Mouse (Mus musculus): ENCODE measurements around the gene Map10. TPM values are rescaled to one million over a fixed set of nuclear protein-coding genes. Genes with fewer than 3 reads are reported as not detected.

The Map10 gene
- 6.7 and 6.8 TPM in 2 replicates for polyA plus RNA-seq (2015; fragmentation: Nextera tagmentation; extraction: Ambion mirVana)

DNA sequence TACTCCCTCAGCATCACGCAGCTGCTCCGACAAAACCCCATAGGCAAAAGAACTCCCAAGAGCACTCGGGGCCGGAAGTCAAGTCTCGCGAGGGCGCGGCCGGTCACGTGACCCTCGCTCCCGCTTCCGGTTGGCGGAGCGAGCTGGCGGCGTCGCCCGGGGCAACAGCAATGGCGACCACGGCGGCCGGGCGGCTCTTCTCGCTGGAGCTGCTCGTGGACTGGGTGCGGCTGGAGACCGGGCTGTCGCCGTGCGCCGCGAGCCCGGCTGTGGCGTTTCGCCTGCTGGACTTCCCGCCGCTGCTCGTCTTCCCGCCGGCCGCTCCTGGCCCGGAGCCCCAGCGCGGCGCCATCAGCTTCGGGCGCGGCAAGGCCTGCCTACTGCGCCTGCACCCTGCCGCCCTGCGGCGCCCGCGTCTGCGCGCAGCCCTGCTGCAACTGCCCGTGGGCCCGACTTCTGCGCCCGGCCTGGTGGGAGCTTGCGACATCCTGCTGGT, at the start of gene Map10:
Gene Map10 (plus strand): TSS at position 119 of the 496 bp plus-strand sequence.
- H3K4me1 ChIP-seq, result peaks cover 25% of the 10 kb centered on the region
- H3K27ac ChIP-seq, result 0 out of 2 replicates have a peak within 1 kb of the TSS, but pooled peaks have one; percentile 10
- H3K4me2 ChIP-seq, result peak within 1 kb of the TSS; percentile 91
- peaks cover 15% of the 10 kb centered on the region for H3K36me3 ChIP-seq
- peak within 1 kb of the TSS; percentile 52 for H3K4me3 ChIP-seq
- H3K9ac ChIP-seq, result peak within 1 kb of the TSS; percentile 55
- 3% methylated on average over 60 of the region's 62 CpGs for WGBS
- peak; percentile 80 for ATAC-seq (ENCODE audit: borderline replicate concordance, extremely low read depth, low FRiP score, low TSS enrichment)
- peaks cover 21% of the 10 kb centered on the region for H3K9me3 ChIP-seq
- no peaks in the 10 kb centered on the region for H3K27me3 ChIP-seq

DNA sequence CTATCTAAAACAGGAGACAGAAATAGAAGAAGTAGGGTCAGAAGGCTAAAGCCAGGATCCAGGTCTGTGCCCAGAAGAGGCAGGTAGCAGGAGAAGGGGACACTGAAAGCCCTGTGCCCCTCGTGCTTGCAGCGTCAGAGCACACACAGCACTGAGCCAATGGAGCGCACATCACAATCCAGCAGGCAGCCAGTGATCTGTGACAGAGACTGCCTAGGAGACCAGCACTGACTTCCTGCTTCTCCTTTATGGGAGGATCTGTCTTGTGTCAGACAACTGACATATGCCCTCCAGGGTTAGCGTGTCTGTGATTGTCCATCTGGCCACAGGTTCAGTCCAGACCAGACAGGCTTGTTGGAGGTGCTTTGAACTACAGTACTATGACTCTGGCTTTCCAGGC, 49.3 kb upstream of the Map10 start:
- WGBS, result 74% methylated on average over 4 of the region's 4 CpGs
- H3K27me3 ChIP-seq, result no peaks in the 10 kb centered on the region
- H3K4me3 ChIP-seq, result no peak overlapping the region
- no peak overlapping the region for H3K4me2 ChIP-seq
- H3K9me3 ChIP-seq, result no peaks in the 10 kb centered on the region
- no peak overlapping the region for H3K27ac ChIP-seq
- no peaks in the 10 kb centered on the region for H3K36me3 ChIP-seq
- no peak for ATAC-seq (ENCODE audit: borderline replicate concordance, extremely low read depth, low FRiP score, low TSS enrichment)
- no peak overlapping the region for H3K9ac ChIP-seq
- peaks cover 34% of the 10 kb centered on the region for H3K4me1 ChIP-seq

DNA sequence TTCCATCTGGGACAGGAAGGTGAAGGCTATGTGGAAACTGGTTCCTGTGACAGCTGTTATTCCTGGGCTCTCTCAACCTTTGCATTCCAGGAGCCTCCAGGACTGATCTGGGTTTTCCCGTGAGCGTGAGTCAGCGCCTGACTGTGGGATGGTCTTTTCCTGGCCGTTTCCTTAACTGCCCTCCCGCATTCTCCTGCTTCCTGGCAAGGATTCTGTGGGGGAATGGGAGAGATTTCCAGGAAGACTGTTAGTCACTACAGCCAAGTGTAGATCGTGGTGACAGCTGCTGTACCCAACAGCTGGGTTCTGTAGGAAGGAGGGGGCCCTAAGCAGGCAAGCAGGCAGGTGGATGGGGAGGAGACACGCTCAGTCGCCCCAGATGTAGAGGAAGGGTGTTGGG, 45.3 kb upstream of the Map10 start:
- no peak overlapping the region for H3K9ac ChIP-seq
- no peak for ATAC-seq (ENCODE audit: borderline replicate concordance, extremely low read depth, low FRiP score, low TSS enrichment)
- H3K4me2 ChIP-seq, result no peak overlapping the region
- no peaks in the 10 kb centered on the region for H3K9me3 ChIP-seq
- H3K27ac ChIP-seq, result no peak overlapping the region
- no peaks in the 10 kb centered on the region for H3K27me3 ChIP-seq
- 41% methylated on average over 8 of the region's 8 CpGs for WGBS
- no peak overlapping the region for H3K4me3 ChIP-seq
- H3K36me3 ChIP-seq, result no peaks in the 10 kb centered on the region
- peaks cover 18% of the 10 kb centered on the region for H3K4me1 ChIP-seq

DNA sequence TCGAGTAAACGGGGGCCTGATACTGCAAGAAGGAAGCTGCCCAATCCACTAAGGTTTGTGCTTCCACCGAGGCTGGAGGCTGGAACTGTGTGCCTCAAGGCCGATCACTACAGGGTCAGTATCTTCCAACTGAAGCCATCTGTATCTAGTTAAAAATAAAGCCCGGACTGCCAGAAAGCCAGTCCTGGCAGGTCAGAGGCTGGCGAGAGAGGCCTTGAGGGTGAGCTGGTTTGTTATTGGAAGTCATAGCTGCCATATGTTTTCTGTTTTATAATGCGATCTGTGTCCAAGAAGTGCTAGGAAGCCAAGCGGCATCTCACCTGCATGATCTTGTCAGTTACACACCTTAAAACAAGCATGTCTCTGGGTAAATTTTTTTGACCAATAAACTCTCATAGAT, 43.2 kb upstream of the Map10 start:
- WGBS, result 88% methylated on average over 8 of the region's 8 CpGs
- Histone ChIP-seq H3K4me2 (no peak overlapping the region), H3K4me1 (0 out of 2 replicates have a peak, but pooled peaks cover 3% of the 10 kb centered on the region), H3K9me3 (no peaks in the 10 kb centered on the region), H3K4me3 (no peak overlapping the region), H3K27ac (no peak overlapping the region), H3K36me3 (no peaks in the 10 kb centered on the region), H3K9ac (no peak overlapping the region), H3K27me3 (no peaks in the 10 kb centered on the region)
- ATAC-seq (ENCODE audit: borderline replicate concordance, extremely low read depth, low FRiP score, low TSS enrichment), result no peak

DNA sequence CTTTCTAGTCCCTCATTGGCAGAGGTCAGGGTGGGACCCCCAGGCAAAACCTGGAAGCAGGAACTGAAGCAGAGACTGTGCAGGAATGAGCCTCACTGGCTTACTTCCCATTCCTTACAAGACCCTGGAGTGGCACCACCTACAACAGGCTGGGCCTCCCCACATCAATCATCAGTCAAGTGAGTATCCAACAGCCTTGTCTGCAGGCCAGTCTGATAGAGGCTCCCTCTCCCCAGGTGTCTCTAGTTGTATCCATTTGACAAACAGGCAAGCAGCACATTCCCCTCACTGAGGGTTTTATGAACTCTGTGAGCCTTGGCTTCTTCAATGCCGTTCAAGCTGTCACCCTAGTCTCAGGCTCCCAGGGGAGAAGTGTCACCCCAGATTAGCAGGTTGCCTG, 40.8 kb upstream of the Map10 start:
- 87% methylated on average over 1 of the region's 1 CpGs for WGBS
- no peak overlapping the region for H3K4me2 ChIP-seq
- H3K27me3 ChIP-seq, result no peaks in the 10 kb centered on the region
- 0 out of 2 replicates have a peak, but pooled peaks cover 2% of the 10 kb centered on the region for H3K4me1 ChIP-seq
- H3K36me3 ChIP-seq, result no peaks in the 10 kb centered on the region
- no peak overlapping the region for H3K9ac ChIP-seq
- H3K4me3 ChIP-seq, result no peak overlapping the region
- H3K27ac ChIP-seq, result no peak overlapping the region
- H3K9me3 ChIP-seq, result no peaks in the 10 kb centered on the region
- ATAC-seq (ENCODE audit: borderline replicate concordance, extremely low read depth, low FRiP score, low TSS enrichment), result no peak

DNA sequence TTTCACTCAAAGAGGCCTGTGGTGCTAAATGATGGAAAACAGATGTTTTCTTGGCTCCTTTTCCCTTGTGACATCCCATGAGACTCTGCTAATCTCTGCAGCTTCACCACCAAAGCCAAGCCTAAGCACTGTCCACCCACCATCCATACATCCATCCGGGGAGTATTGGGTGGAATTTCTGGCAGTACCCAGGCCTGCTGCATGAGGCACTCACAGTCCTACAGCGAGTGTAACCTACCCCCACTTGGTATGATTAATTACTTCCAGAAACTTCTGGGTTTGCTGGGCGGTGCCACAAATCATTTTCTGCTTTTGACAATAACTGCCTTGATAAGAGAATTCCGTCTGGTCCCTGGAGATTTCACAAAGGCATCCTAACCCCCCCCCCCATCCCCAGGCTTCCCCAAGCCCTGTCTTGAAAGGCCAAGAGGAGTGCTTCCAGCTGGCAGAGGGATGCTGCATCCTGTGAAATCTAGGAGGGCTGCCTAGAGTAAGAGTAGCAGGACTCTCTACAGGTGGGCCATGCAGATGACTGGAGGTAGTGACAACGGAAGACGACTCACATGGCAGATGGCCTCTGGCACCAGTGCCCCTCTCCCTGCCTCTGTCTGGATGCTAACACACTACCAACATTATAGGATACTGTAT, 31.1 kb upstream of the Map10 start:
- WGBS, result 57% methylated on average over 6 of the region's 6 CpGs
- peak; percentile 62 for ATAC-seq (ENCODE audit: borderline replicate concordance, extremely low read depth, low FRiP score, low TSS enrichment)

DNA sequence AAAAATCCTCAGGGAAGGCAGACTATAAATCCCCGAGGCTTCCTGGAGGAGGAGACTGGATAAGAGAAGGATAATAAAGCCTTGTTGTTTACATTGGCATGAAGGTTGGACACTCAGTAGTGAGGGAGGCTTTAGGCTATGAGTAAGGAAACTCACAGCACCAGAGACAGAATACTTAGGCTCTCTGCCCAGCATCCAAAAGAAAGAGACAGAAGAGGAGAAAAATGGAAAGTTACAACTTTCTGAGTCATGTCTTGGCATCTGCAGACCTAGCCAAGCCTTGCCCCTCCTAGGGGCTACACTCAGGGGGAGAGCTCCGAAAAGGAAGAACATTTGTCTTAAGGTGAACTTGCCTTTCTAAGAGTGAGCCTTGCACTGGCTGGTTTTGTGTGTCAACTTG, 30.0 kb upstream of the Map10 start:
- H3K36me3 ChIP-seq, result no peaks in the 10 kb centered on the region
- ATAC-seq (ENCODE audit: borderline replicate concordance, extremely low read depth, low FRiP score, low TSS enrichment), result no peak
- H3K9me3 ChIP-seq, result no peaks in the 10 kb centered on the region
- no peaks in the 10 kb centered on the region for H3K27me3 ChIP-seq
- H3K9ac ChIP-seq, result no peak overlapping the region
- H3K4me2 ChIP-seq, result no peak overlapping the region
- H3K4me3 ChIP-seq, result no peak overlapping the region
- peaks cover 12% of the 10 kb centered on the region; the same call in 1 of the 2 replicates for H3K4me1 ChIP-seq
- H3K27ac ChIP-seq, result no peak overlapping the region
- WGBS, result 70% methylated on average over 2 of the region's 2 CpGs

More for the DNA sequence above, 31.1 kb upstream of the Map10 start:
- Histone ChIP-seq H3K27me3 (no peaks in the 10 kb centered on the region), H3K4me2 (no peak overlapping the region), H3K27ac (no peak overlapping the region), H3K4me3 (no peak overlapping the region), H3K36me3 (no peaks in the 10 kb centered on the region), H3K4me1 (peaks cover 12% of the 10 kb centered on the region; the same call in 1 of the 2 replicates), H3K9ac (no peak overlapping the region), H3K9me3 (no peaks in the 10 kb centered on the region)

DNA sequence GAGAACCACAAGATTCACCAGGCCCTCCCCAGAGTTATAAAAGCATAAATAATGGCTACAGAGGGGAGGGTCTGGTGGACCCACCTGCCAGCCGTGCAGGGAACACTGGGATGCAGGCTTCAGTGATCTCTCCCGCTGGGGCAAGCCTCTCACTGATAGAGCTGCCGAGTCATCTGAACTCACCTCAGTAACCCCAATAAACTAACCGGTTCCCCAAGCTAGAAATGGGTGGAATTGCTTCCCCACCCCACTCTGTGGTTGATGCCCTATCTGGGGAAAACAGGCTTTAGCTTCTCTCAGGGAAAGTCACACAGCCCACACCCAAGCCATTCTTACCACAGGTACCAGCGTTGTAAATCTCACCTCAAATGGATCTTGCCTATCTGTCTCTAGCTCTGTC, 28.9 kb upstream of the Map10 start:
- H3K4me1 ChIP-seq, result peaks cover 18% of the 10 kb centered on the region; the same call in 1 of the 2 replicates
- ATAC-seq (ENCODE audit: borderline replicate concordance, extremely low read depth, low FRiP score, low TSS enrichment), result no peak
- WGBS, result 78% methylated on average over 5 of the region's 5 CpGs

DNA sequence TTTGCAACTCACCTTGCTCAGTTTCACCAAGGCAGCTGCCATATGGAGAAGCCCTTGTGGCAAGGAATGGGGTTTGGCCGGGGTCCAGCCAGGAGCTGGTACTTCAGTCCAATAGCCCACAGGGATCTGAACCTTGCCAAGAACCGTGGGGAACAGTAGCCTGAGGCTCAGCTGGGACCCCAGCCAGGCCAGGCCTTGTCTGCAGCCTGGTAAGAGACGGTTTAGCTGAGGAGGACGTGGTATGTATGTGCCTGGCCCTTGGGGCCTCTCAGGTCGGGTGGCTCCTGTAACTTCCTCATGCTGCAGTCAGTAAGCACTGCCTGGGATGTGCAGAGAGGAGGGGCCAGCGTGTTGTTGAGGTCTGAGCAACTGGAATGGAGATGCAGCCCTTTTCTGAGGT, 27.8 kb upstream of the Map10 start:
- peaks cover 18% of the 10 kb centered on the region; the same call in 1 of the 2 replicates for H3K4me1 ChIP-seq
- H3K9ac ChIP-seq, result no peak overlapping the region
- 27% methylated on average over 6 of the region's 6 CpGs for whole genome bisulfite sequencing
- no peaks in the 10 kb centered on the region for H3K27me3 ChIP-seq
- H3K27ac ChIP-seq, result no peak overlapping the region
- no peaks in the 10 kb centered on the region for H3K9me3 ChIP-seq
- H3K4me2 ChIP-seq, result no peak overlapping the region
- H3K4me3 ChIP-seq, result no peak overlapping the region
- no peaks in the 10 kb centered on the region for H3K36me3 ChIP-seq
- ATAC-seq (ENCODE audit: borderline replicate concordance, extremely low read depth, low FRiP score, low TSS enrichment), result no peak

More for the DNA sequence above, 28.9 kb upstream of the Map10 start:
- no peak overlapping the region for H3K4me3 ChIP-seq
- no peak overlapping the region for H3K27ac ChIP-seq
- no peak overlapping the region for H3K4me2 ChIP-seq
- H3K9ac ChIP-seq, result no peak overlapping the region
- no peaks in the 10 kb centered on the region for H3K36me3 ChIP-seq
- no peaks in the 10 kb centered on the region for H3K27me3 ChIP-seq
- no peaks in the 10 kb centered on the region for H3K9me3 ChIP-seq

DNA sequence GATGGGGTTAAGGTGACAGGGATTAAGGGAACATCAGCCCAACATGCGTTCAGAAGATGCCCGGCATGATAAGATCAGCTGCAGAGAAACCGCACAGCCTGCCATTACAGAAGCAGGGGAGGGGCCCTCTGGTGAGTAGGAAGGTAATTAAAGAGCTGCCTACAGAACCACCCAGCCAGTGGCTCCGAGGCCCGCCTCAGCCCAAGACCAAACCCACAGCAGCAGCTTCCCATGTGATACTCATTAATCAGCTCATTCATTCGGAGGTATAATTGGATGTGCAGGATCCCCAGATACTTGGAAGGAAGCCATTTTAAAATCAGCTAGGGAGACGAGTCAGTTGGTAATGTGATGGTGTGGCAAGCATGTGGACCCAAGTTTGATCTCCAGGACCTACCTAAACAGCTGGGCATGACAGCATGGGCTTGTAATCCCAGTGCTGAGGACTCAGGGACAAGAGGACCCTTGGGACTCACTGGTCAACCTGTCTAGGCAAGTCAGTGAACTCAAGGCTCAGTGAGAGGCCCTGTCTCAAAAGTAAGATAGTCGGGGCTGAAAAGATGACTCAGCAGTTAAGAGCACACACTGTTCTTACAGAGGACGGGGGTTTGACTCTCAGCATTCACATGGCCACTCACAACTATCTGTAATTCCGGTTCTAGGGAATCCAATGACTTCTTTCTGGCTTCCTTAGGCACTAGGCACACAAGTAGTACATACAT, 23.7 kb upstream of the Map10 start:
- no peak overlapping the region for H3K9ac ChIP-seq
- H3K4me1 ChIP-seq, result peaks cover 11% of the 10 kb centered on the region; the same call in 1 of the 2 replicates
- H3K4me3 ChIP-seq, result no peak overlapping the region
- no peaks in the 10 kb centered on the region for H3K9me3 ChIP-seq
- no peak overlapping the region for H3K4me2 ChIP-seq
- H3K27ac ChIP-seq, result no peak overlapping the region
- H3K36me3 ChIP-seq, result no peaks in the 10 kb centered on the region
- WGBS, result 59% methylated on average over 10 of the region's 10 CpGs
- no peak for ATAC-seq (ENCODE audit: borderline replicate concordance, extremely low read depth, low FRiP score, low TSS enrichment)
- H3K27me3 ChIP-seq, result no peaks in the 10 kb centered on the region

DNA sequence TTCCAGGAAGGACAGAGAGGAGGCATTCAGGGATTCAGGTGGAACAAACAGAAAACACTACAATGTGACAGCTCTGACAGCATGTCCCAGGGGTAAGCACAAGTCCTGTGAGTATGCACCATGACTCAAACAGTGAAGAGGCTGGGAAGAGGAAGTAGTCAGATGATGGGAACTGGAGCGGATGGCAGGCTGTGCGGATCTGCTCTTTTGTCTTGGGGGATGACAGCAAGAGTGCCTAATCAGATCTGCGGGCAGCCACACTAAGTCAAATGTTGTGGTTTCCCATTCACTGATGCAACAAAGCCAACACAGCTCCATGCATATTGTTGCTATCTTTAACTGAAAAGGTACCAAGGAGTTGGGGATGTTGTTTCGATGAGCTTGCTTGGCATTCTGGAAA, 20.2 kb upstream of the Map10 start:
- Histone ChIP-seq H3K27me3 (no peaks in the 10 kb centered on the region), H3K4me1 (0 out of 2 replicates have a peak, but pooled peaks cover 6% of the 10 kb centered on the region), H3K9ac (no peak overlapping the region), H3K4me2 (no peak overlapping the region), H3K36me3 (no peaks in the 10 kb centered on the region), H3K9me3 (no peaks in the 10 kb centered on the region), H3K27ac (no peak overlapping the region), H3K4me3 (no peak overlapping the region)
- WGBS, result 67% methylated on average over 4 of the region's 4 CpGs
- no peak for ATAC-seq (ENCODE audit: borderline replicate concordance, extremely low read depth, low FRiP score, low TSS enrichment)

DNA sequence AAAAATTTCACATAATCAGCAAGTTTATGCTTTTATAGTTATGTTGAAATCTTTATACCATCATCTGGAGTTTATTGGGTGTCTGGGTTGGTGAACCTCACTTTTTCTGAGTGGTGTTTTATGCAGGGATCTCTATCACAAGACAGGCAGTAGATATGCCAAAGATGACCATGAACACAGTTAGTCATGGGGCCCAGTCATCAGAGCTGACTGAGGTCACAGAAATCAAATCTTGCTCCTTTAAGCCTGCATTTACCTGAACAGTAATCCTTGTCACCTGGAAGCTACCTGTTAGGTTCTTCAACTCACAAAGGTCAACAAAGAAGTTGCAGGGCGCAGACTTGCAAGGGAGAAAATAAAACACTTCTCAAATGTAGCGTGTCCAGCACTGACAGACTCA, 14.8 kb upstream of the Map10 start:
- no peak for ATAC-seq (ENCODE audit: borderline replicate concordance, extremely low read depth, low FRiP score, low TSS enrichment)
- no peak overlapping the region for H3K9ac ChIP-seq
- no peak overlapping the region for H3K4me3 ChIP-seq
- no peak overlapping the region for H3K27ac ChIP-seq
- no peaks in the 10 kb centered on the region for H3K36me3 ChIP-seq
- no peak overlapping the region for H3K4me2 ChIP-seq
- no peaks in the 10 kb centered on the region for H3K9me3 ChIP-seq
- 81% methylated on average over 2 of the region's 2 CpGs for WGBS
- H3K27me3 ChIP-seq, result no peaks in the 10 kb centered on the region
- H3K4me1 ChIP-seq, result no peaks in the 10 kb centered on the region
